Mouse (Mus musculus) left cerebral cortex, postnatal 10 days (tissue): Measurements from ENCODE around the gene Sorbs1. TPM values are rescaled to one million over a fixed set of nuclear protein-coding genes. Genes with fewer than 3 reads are reported as not detected.

Experiments
- DNase-seq, 2 experiments: peaks; one replicate each; pipeline ENCODE4 v3.0.0; 2021 to 2022; ENCODE audit warnings: low spot score in 2 of 2, mixed read lengths in 1 of 2; ENCODE audit errors: extremely low spot score in 1 of 2
- intact Hi-C: fragments of 180-260 bp; cut with DNase I; formaldehyde crosslinking; loops from one replicate; pipeline ENCODE4 v1.15.1; 2025
- total RNA-seq, 2 experiments: library from RNA; stranded (reverse); gene quantifications; 2 replicates each; pipeline ENCODE4 v1.2.3; 2021

Sorbs1 gene
- total RNA-seq, 2 experiments from 2014 or later = 109 to 119 TPM

- no peak for DNase-seq
- intact Hi-C loops = no loop called here
Measured at GRCm38 (mm10) chr19:40459338-40459737, 54.2 kb downstream of the Sorbs1 start.

- intact Hi-C loops = no loop called here
- DNase-seq = no peak
Measured at GRCm38 (mm10) chr19:40458806-40459205, 54.8 kb downstream of the Sorbs1 start.

- intact Hi-C loops = no loop called here
- DNase-seq = no peak
Measured at GRCm38 (mm10) chr19:40455248-40455647, 58.3 kb downstream of the Sorbs1 start.

DNA sequence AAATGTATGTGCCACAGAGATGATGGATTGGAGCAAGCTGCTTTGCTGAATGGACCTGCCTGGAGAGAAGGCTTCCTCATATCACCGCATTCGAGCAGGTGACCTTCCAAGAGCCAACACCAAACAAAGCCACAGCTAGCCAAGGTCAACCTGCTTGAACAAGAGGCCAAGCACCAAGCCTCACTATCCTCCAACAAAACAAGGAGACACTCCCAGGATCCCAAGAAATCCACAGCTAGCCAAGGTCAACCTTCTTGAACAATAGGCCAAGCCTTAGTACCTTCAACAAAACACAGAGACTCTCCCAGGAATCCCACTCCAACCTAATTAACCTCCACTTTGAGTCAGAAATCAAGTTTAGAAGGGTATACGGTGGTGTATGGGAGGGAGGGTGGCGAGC, 59.5 kb downstream of the Sorbs1 start:
- no peak for DNase-seq
- intact Hi-C loops = no loop called here

DNA sequence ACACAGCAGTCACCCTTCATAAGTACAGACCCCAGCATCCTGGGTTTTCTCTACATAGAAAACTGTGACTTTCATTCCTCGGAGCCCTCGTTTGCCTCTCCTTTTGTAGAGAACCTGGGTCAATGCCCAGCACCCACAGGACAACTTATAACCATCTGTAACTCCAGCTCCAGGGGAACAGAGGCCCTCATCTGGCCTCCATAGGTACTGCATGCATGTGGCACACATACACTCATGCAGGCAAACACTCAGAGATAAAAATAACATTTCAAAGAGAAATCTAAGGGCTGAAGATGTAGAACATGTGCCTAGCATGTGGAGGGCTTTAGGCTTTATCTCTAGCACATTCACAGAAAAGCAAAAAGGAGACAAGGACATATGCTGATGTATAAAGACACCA, 61.4 kb downstream of the Sorbs1 start:
- DNase-seq = no peak
- intact Hi-C loops = no loop called here

DNA sequence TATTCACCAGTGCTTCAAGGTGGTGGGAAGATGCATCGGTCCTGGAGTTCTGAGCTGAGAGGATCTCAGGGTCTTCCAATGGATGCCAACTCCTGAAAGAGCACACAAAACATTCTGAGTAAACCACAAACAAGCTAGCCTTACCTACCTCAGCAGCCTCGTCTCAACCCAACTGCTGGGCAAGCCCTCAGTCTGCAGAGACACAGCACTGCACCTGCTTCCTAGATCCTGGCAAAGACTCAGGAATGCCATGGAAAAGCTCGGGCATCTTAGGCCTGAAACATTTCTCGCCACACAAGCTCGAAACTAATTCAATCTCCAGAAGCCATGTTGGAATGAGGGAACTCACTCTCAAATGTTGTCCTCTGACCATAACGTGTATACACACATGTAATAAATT, 62.3 kb downstream of the Sorbs1 start:
- intact Hi-C loops = no loop called here
- DNase-seq = no peak

- intact Hi-C loops = no loop called here
- no peak for DNase-seq
Measured at GRCm38 (mm10) chr19:40446525-40446924, 67.1 kb downstream of the Sorbs1 start.

DNA sequence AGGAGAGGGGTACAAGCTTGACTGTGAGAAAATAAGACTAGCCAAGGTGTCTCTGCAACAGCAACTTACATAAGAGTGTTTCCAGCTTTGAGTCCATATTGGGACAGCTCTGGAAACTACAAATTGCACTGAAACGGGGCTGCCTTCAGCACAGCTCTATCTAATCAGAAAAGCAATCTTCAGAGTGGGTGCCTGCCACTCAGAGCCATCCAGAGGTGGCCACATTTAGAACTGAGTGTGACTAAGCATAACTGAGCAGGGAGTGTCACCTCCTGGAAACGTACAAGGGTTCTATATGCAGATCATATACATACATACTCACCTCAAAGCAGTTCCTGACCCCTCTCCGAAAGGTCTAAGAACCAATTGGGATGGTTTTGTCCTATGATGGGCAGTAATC, 71.2 kb downstream of the Sorbs1 start:
- no peak for DNase-seq
- intact Hi-C loops = no loop called here

- DNase-seq = no peak
- intact Hi-C loops = no loop called here
Measured at GRCm38 (mm10) chr19:40440951-40441350, 72.6 kb downstream of the Sorbs1 start.

DNA sequence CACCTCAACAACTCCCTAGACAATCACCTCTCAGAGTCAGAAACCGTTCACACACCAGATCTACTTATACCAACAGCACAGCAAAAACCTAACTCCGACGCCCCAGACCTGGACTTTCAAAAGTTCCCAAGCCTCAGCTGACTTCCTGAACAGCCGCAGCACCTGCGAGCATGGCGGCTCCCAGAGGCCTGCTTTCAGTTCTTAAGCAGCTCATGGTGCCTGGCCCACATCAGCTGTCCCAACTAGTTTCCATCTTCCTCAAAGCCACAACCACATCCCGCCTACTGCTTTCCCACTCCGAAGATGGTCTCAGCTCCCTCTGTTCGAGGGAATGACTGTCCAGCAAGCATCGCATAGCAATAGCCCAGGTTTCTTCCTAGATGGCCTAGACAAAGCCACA, 74.7 kb downstream of the Sorbs1 start:
- intact Hi-C loops = no loop called here
- no peak for DNase-seq

DNA sequence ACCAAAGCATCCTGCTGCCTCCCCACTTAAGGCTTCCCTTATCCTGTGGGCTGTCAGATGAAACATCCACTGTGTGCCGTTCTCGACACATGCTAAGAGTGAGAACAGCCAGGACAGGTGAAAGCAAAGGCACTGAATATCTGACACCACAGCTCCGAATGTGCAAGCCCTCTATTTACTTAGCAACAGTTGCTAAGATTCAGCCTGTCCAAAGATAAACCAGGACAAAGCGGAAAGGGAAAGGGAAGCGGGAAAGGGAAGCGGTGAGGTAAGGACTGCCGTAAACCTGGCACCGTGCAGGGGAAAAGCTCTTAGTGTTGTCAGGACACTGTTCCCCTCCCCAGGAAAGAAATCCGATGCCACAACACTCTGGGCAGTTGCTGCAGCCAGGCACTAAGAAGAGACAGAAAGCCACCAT, 75.9 kb downstream of the Sorbs1 start:
- intact Hi-C loops = no loop called here

DNA sequence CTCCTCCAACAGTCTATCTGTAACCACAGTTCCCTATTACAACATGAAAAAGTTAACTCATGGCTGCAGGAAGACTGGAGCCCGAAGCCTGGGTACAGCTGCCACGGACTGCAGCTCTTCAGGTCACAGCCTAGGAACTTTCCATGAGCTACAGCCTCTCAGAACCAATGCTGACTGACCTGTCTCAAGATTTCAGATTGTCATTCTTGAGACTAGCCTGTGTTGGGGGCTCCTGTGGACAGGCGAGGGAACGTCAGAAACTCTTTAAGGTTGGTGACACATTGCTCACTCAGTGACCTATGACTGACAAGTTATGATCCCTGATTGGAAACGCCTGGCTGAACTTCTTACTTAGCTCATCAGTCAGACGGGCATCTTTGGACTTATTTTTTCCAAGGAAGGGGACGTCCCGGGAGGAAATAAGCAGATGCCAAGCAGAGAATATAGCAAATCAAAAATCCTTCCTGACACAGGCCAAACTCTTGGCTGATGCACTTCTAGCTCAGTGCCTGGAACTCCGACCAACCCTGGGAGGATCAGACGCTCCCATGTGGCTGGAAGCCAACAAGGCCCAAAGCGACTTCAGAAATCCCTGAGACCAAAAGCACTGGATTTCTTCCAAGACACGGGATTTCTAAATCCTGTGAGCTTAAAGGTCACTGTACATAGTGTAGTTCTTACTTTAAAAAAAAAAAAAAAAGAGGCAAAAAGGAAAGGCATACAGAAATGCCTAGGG, 76.9 kb downstream of the Sorbs1 start:
- DNase-seq = peak in 1 of 2 experiments; percentile 78
- intact Hi-C loops = no loop called here

More for the DNA sequence above, 75.9 kb downstream of the Sorbs1 start:
- DNase-seq = peak in 1 of 2 experiments; percentile 44

GRCm38 (mm10) chr19:40435797-40436196, 77.8 kb downstream of the Sorbs1 start:
- intact Hi-C loops = no loop called here
- no peak for DNase-seq

DNA sequence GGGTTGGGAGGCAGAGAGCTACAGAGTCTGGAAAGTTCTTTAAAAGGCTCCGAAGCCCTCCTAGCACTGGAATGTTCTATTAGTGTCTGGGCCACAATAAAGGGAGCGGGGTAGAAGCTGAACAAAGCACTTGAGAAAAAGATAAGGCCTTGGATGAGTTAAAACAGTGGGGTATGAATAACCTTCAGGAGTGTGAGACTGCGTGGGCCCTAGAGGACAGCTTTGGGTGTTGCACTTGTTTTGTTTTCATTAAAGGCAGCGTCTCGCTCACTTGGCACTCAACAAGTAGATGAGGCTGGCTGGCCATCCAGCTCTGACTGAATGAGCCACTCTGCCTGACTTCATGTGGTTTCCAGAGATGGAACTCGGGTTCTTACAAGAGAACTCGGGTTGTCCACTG, 78.5 kb downstream of the Sorbs1 start:
- DNase-seq = no peak
- intact Hi-C loops = no loop called here

DNA sequence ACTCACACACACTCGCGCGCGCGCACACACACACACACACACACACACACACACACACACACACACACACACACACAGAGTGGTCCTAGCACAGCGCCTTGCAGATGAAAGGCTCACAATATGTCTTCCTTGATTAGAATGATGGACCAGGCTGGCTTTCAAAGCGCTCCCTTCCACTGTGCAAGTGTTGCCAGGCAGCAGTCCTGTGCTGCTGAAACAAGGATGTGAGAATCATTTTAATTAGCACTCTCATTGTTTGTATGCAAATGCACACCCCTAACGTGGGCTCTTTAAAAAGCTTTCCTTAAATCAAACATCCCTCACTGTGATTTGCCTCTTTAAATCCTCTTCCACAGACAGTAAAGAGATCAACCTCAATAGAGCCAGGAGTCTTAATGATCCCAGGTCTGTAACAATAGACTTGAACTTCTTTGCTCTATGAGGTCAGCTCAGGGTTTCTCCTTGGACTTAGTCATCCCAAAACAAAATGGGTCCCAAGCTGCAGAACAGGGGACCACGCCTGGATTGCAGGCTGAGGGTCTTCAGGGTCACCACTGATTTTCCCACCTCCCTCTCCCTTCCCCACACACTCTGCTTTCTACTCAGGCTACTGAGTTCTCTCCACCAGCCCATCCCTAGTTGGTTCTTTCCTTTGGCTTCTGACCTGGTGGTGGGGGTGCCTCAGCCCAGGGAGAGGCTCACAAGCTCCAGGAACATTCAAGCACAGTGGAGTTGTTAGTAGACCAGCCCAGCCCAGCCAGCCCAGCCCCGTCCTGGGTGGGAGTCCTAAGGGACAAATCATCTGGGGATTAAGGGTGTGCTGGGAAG, 79.3 kb downstream of the Sorbs1 start:
- intact Hi-C loops = no loop called here
- peak; percentile 42 to 66 for DNase-seq

GRCm38 (mm10) chr19:40433316-40433912, 80.2 kb downstream of the Sorbs1 start:
- peak in 1 of 2 experiments; percentile 58 for DNase-seq
- intact Hi-C loops = no loop called here

DNA sequence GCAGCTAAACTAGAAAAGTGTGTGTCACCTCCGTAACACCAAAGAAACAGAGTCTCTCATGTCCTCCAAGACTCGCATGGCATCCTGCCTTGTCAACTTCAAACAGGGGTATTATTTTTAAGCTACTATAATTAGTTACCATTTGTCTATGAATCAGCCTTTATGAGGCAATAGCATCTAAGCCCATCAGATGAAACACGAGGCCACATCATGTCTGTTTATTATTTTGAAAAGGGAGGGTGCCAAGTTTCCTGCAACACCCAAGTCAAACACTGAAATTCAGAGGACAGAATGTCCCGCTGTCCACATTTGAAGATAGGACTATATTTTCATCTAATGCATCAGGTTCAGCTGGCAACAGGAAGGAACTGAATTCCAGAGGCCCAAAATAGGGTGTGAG, 81.6 kb downstream of the Sorbs1 start:
- no peak for DNase-seq
- intact Hi-C loops = no loop called here

- intact Hi-C loops = no loop called here
- no peak for DNase-seq
Measured at GRCm38 (mm10) chr19:40429572-40429971, 84.0 kb downstream of the Sorbs1 start.

DNA sequence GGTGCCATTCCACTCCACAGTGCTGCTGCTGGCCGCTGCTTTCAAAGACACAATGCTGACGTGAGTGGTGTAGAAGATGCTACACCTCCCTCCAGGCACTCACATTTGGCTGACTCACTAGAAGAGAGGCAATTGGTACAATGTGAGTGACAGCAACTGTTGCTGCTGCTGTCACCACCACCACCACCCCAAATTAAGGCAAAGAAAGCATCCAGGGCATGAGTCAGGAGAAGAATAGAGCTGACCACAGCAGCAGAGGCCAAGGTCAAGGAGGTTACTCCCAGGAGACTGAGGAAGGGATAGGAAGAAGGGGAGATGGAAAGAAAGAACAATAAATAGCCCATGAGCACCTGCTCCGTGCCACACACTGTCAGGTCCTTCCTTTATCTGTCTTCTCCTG, 84.4 kb downstream of the Sorbs1 start:
- intact Hi-C loops = no loop called here
- no peak for DNase-seq
